Mouse (Mus musculus): ENCODE measurements around the gene A430078G23Rik. TPM values are rescaled to one million over a fixed set of nuclear protein-coding genes. Genes with fewer than 3 reads are reported as not detected.

Gene A430078G23Rik
- polyA plus RNA-seq, 1 experiment from 2014 or later = 0.15 TPM

- no peak overlapping the region for H3K4me3 ChIP-seq (replicated peaks)
- H3K27ac ChIP-seq = no peak overlapping the region
- H3K4me2 ChIP-seq = no peak overlapping the region
- no peak for ATAC-seq (ENCODE audit: insufficient number of reproducible peaks, insufficient read depth, low FRiP score, low TSS enrichment, low read depth)
- H3K9me3 ChIP-seq = no peaks in the 10 kb centered on the region
- no peaks in the 10 kb centered on the region for H3K4me1 ChIP-seq (replicated peaks)
- H3K9ac ChIP-seq (replicated peaks) = no peak overlapping the region
- peaks cover 71% of the 10 kb centered on the region for H3K36me3 ChIP-seq
- WGBS = 82% methylated on average over 2 of the region's 2 CpGs
- no peaks in the 10 kb centered on the region for H3K27me3 ChIP-seq
Observed at GRCm38 (mm10) chr8:3429966-3430365, 76.8 kb downstream of the A430078G23Rik start.

- Histone ChIP-seq H3K36me3 (peaks cover 82% of the 10 kb centered on the region), H3K4me3 (replicated peaks) (no peak overlapping the region), H3K4me1 (replicated peaks) (no peaks in the 10 kb centered on the region), H3K4me2 (no peak overlapping the region), H3K27ac (no peak overlapping the region), H3K9ac (replicated peaks) (no peak overlapping the region), H3K27me3 (no peaks in the 10 kb centered on the region), H3K9me3 (no peaks in the 10 kb centered on the region)
- ATAC-seq (ENCODE audit: insufficient number of reproducible peaks, insufficient read depth, low FRiP score, low TSS enrichment, low read depth) = no peak
- WGBS = 94% methylated on average over 3 of the region's 3 CpGs
Observed at GRCm38 (mm10) chr8:3431113-3431512, 77.9 kb downstream of the A430078G23Rik start.

- H3K27me3 ChIP-seq = no peaks in the 10 kb centered on the region
- H3K36me3 ChIP-seq = peaks cover 96% of the 10 kb centered on the region
- no peak overlapping the region for H3K4me3 ChIP-seq (replicated peaks)
- ATAC-seq (ENCODE audit: insufficient number of reproducible peaks, insufficient read depth, low FRiP score, low TSS enrichment, low read depth) = no peak
- no peaks in the 10 kb centered on the region for H3K9me3 ChIP-seq
- H3K4me2 ChIP-seq = no peak overlapping the region
- WGBS = 87% methylated on average over 6 of the region's 6 CpGs
- H3K27ac ChIP-seq = no peak overlapping the region
- no peak overlapping the region for H3K9ac ChIP-seq (replicated peaks)
- H3K4me1 ChIP-seq (replicated peaks) = no peaks in the 10 kb centered on the region
Observed at GRCm38 (mm10) chr8:3436492-3436891, 83.3 kb downstream of the A430078G23Rik start.

GRCm38 (mm10) chr8:3439510-3439909, 86.3 kb downstream of the A430078G23Rik start:
- H3K27ac ChIP-seq = no peak overlapping the region
- no peak for ATAC-seq (ENCODE audit: insufficient number of reproducible peaks, insufficient read depth, low FRiP score, low TSS enrichment, low read depth)
- no peak overlapping the region for H3K4me2 ChIP-seq
- peaks cover 80% of the 10 kb centered on the region for H3K36me3 ChIP-seq
- H3K4me3 ChIP-seq (replicated peaks) = no peak overlapping the region
- H3K4me1 ChIP-seq (replicated peaks) = no peaks in the 10 kb centered on the region
- 75% methylated on average over 12 of the region's 12 CpGs for WGBS
- H3K9ac ChIP-seq (replicated peaks) = no peak overlapping the region
- H3K27me3 ChIP-seq = no peaks in the 10 kb centered on the region
- no peaks in the 10 kb centered on the region for H3K9me3 ChIP-seq

Other genes starting within 250 kb of the A430078G23Rik start
- 36.2 and 36.9 TPM in 2 replicates for gene Insr, start 73.8 kb upstream of the A430078G23Rik start, polyA plus RNA-seq (2016; fragmentation: Nextera tagmentation; extraction: Ambion mirVana)
- gene Arhgef18, start 39.6 kb downstream of the A430078G23Rik start, polyA plus RNA-seq (2016; fragmentation: Nextera tagmentation; extraction: Ambion mirVana) = 12.3 and 13.6 TPM in 2 replicates
- gene Pex11g, start 114.3 kb downstream of the A430078G23Rik start, polyA plus RNA-seq (2016; fragmentation: Nextera tagmentation; extraction: Ambion mirVana) = 5.9 and 7.6 TPM in 2 replicates
- gene Tex45, start 117.4 kb downstream of the A430078G23Rik start, polyA plus RNA-seq (2016; fragmentation: Nextera tagmentation; extraction: Ambion mirVana) = not detected in 2 replicates
- 61.1 and 68.1 TPM in 2 replicates for gene Zfp358, start 139.7 kb downstream of the A430078G23Rik start, polyA plus RNA-seq (2016; fragmentation: Nextera tagmentation; extraction: Ambion mirVana)
- 52.9 and 59.4 TPM in 2 replicates for gene Mcoln1, start 147.0 kb downstream of the A430078G23Rik start, polyA plus RNA-seq (2016; fragmentation: Nextera tagmentation; extraction: Ambion mirVana)
- gene Pnpla6, start 162.0 kb downstream of the A430078G23Rik start, polyA plus RNA-seq (2016; fragmentation: Nextera tagmentation; extraction: Ambion mirVana) = 22.9 and 29.5 TPM in 2 replicates
- gene C330021F23Rik, start 214.6 kb downstream of the A430078G23Rik start, polyA plus RNA-seq (2016; fragmentation: Nextera tagmentation; extraction: Ambion mirVana) = 0.69 and 0.74 TPM in 2 replicates
- gene Camsap3, start 233.9 kb downstream of the A430078G23Rik start, polyA plus RNA-seq (2016; fragmentation: Nextera tagmentation; extraction: Ambion mirVana) = 7.0 and 8.5 TPM in 2 replicates

Measured in limb, embryonic 12.5 days (tissue).